In genomic region chr1:120614307-120615100, GRCm38 (mm10) we compare ENCODE assay signal across 17 mouse cellular contexts. TPM values are rescaled to one million over a fixed set of nuclear protein-coding genes. Genes with fewer than 3 reads are reported as not detected.
DNase-seq lines count a peak whose midpoint lies in the region; ATAC-seq and TF ChIP-seq lines count a peak whose summit lies in the region.
"Had no signal": no experiment of that assay in that cellular context is flagged by ENCODE, and none has a peak within 500 bp of the region (broad histone marks: within the 10 kb centered on the region; RNA-seq: fewer than 3 reads in every experiment).

No protein-coding gene starts in this region.

- H3K27me3 ChIP-seq in heart, postnatal 0 days (ENCODE audit: control insufficient read depth, insufficient read depth, low read length) = peaks cover 100% of the 10 kb centered on the region
- peaks cover 100% of the 10 kb centered on the region for H3K27me3 ChIP-seq in hindbrain, embryonic 10.5 days (ENCODE audit: insufficient read depth, poor library complexity, severe bottlenecking)
- peaks cover 100% of the 10 kb centered on the region for H3K27me3 ChIP-seq in limb, embryonic 10.5 days (ENCODE audit: low read depth, poor library complexity, severe bottlenecking)
- peaks cover 95% of the 10 kb centered on the region for H3K27me3 ChIP-seq in midbrain, embryonic 15.5 days (replicated peaks)
- H3K27me3 ChIP-seq: CH12.LX had no signal

- TF ChIP-seq EP300 in heart, postnatal 0 days (IDR thresholded peaks at IDR 0.05; ENCODE audit: low read depth) = no peak

- H3K9ac ChIP-seq in heart, postnatal 0 days (replicated peaks; ENCODE audit: low read depth, low read length) = no peak overlapping the region
- H3K9ac ChIP-seq in midbrain, embryonic 15.5 days = no peak overlapping the region
- H3K9ac ChIP-seq: liver, embryonic 14.5 days had no signal

- H3K4me1 ChIP-seq in heart, postnatal 0 days (ENCODE audit: control insufficient read depth, insufficient read depth) = no peaks in the 10 kb centered on the region
- peaks cover 22% of the 10 kb centered on the region for H3K4me1 ChIP-seq in hindbrain, embryonic 10.5 days (replicated peaks)
- peaks cover 13% of the 10 kb centered on the region; the same call in 1 of the 2 replicates for H3K4me1 ChIP-seq in limb, embryonic 10.5 days
- H3K4me1 ChIP-seq in midbrain, embryonic 15.5 days = peaks cover 7% of the 10 kb centered on the region

- H3K4me3 ChIP-seq in heart, postnatal 0 days (ENCODE audit: low read depth, low read length) = peak overlapping the region; percentile 30
- H3K4me3 ChIP-seq in hindbrain, embryonic 10.5 days = peak overlapping the region; percentile 45
- H3K4me3 ChIP-seq in limb, embryonic 10.5 days = 0 out of 2 replicates have a peak overlapping the region, but pooled peaks have one; percentile 8
- no peak overlapping the region for H3K4me3 ChIP-seq in midbrain, embryonic 15.5 days
- H3K4me3 ChIP-seq: left cerebral cortex, adult 2 months; myocyte had no signal

- ATAC-seq in heart, postnatal 0 days (ENCODE audit: insufficient read depth, low read depth) = no peak
- no peak for ATAC-seq in midbrain, embryonic 15.5 days (replicated peaks)

- no peak overlapping the region for H3K27ac ChIP-seq in heart, postnatal 0 days (ENCODE audit: low read depth)
- peak overlapping the region; percentile 85 for H3K27ac ChIP-seq in hindbrain, embryonic 10.5 days
- H3K27ac ChIP-seq in limb, embryonic 10.5 days = no peak overlapping the region
- H3K27ac ChIP-seq in midbrain, embryonic 15.5 days = no peak overlapping the region
- H3K27ac ChIP-seq: left cerebral cortex, adult 2 months; liver, embryonic 14.5 days; macrophage had no signal

- no peak for DNase-seq in heart, postnatal 0 days (ENCODE audit: low spot score)
- DNase-seq in heart, adult 9 months (ENCODE audit: low spot score in 2 of 2) = no peak
- peak; percentile 46 for DNase-seq in hindbrain, embryonic 10.5 days (ENCODE audit: low spot score)
- DNase-seq in limb, embryonic 10.5 days (ENCODE audit: low spot score) = peak; percentile 59
- DNase-seq in frontal cortex, postnatal 10 days (ENCODE audit: low spot score in 2 of 2) = no peak
- DNase-seq in spleen, adult 12 weeks (ENCODE audit: low spot score) = no peak
- DNase-seq: adrenal gland, postnatal 10 days; gastrocnemius, postnatal 25 days had no signal

- no peaks in the 10 kb centered on the region for H3K36me3 ChIP-seq in heart, postnatal 0 days (replicated peaks; ENCODE audit: control insufficient read depth, insufficient read depth, low read length)
- H3K36me3 ChIP-seq in hindbrain, embryonic 10.5 days = no peaks in the 10 kb centered on the region
- no peaks in the 10 kb centered on the region for H3K36me3 ChIP-seq in limb, embryonic 10.5 days
- no peaks in the 10 kb centered on the region for H3K36me3 ChIP-seq in midbrain, embryonic 15.5 days (replicated peaks)

- 3% methylated on average over 30 of the region's 30 CpGs for WGBS in heart, postnatal 0 days
- WGBS in hindbrain, embryonic 10.5 days = 2% methylated on average over 30 of the region's 30 CpGs
- 1% methylated on average over 30 of the region's 30 CpGs for WGBS in limb, embryonic 10.5 days
- 5% methylated on average over 30 of the region's 30 CpGs for WGBS in midbrain, embryonic 15.5 days

- H3K4me2 ChIP-seq in heart, postnatal 0 days (ENCODE audit: low read depth, low read length) = peak overlapping the region; percentile 40; the same call in 1 of the 2 replicates
- peak overlapping the region; percentile 21 for H3K4me2 ChIP-seq in midbrain, embryonic 15.5 days

- no peak for TF ChIP-seq CTCF in heart, postnatal 0 days (IDR thresholded peaks at IDR 0.05; ENCODE audit: low read depth)

- H3K9me3 ChIP-seq in heart, postnatal 0 days (replicated peaks; ENCODE audit: control insufficient read depth, low read length) = no peaks in the 10 kb centered on the region
- no peaks in the 10 kb centered on the region for H3K9me3 ChIP-seq in hindbrain, embryonic 10.5 days
- H3K9me3 ChIP-seq in limb, embryonic 10.5 days (replicated peaks) = no peaks in the 10 kb centered on the region
- H3K9me3 ChIP-seq in midbrain, embryonic 15.5 days = no peaks in the 10 kb centered on the region

RNA-seq across cellular contexts. Expression of gene En1, which starts 12.3 kb away (rescaled TPM):
- not detected in 2 replicates for total RNA-seq in heart, postnatal 0 days (2014; rRNA removed; ENCODE audit: low replicate concordance)
- not detected in 2 replicates for polyA plus RNA-seq in heart, postnatal 0 days (2015; fragmentation: Nextera tagmentation; extraction: Ambion mirVana)
- polyA plus RNA-seq in hindbrain, embryonic 10.5 days (2016; fragmentation: Nextera tagmentation; extraction: Ambion mirVana) = 3.5 and 3.8 TPM in 2 replicates
- polyA plus RNA-seq in limb, embryonic 10.5 days (2016; fragmentation: Nextera tagmentation; extraction: Ambion mirVana) = 0.91 and 1.0 TPM in 2 replicates
- polyA plus RNA-seq in midbrain, embryonic 15.5 days (2015; fragmentation: Nextera tagmentation; extraction: Ambion mirVana) = 9.3 and 12.5 TPM in 2 replicates
- total RNA-seq: CH12.LX; left cerebral cortex, adult 2 months had no signal
- polyA plus RNA-seq: intestine, embryonic 14.5 days; large intestine, adult 2 months; macrophage; small intestine, adult 2 months had no signal

Comparison
In these comparisons a context has a peak if more than half of its experiments do, and no peak if none do; other contexts are left out.
1. DNase-seq: peak in hindbrain, embryonic 10.5 days (single experiment) and limb, embryonic 10.5 days (single experiment); none in heart, postnatal 0 days (single experiment), heart, adult 9 months (0 of 2), frontal cortex, postnatal 10 days (0 of 2) and spleen, adult 12 weeks (single experiment).